Mouse (Mus musculus) bone marrow, adult 2 months (tissue): ENCODE data around the gene Syt6.

Experiments used
- CTCF ChIP-seq: fragments of 200-500 bp; IDR thresholded peaks from 2 replicates; pipeline ENCODE4 v1.5.1; 2011; ENCODE audit warnings: low read length, control low read depth; ENCODE audit not compliant: control insufficient read depth, insufficient read depth
- POLR2A ChIP-seq: fragments of 200-500 bp; IDR thresholded peaks from 2 replicates; pipeline ENCODE4 v1.6.1; 2011; ENCODE audit warnings: low read depth, mild to moderate bottlenecking, control low read depth, low read length, borderline replicate concordance; ENCODE audit not compliant: control insufficient read depth

- TF ChIP-seq CTCF (no peak), POLR2A (no peak)
These were observed 24.8 kb upstream of the Syt6 start for GRCm38 (mm10) chr3:103550236-103550635.
